Mouse (Mus musculus) erythroblast, adult 5-6 weeks (primary cell): ENCODE measurements around the gene Lsm12. TPM values are rescaled to one million over a fixed set of nuclear protein-coding genes. Genes with fewer than 3 reads are reported as not detected.

Experiments
- ATAC-seq: replicated peaks from 2 replicates; pipeline ENCODE4 v1.8.0; 2016; ENCODE audit warnings: moderate number of reproducible peaks, mild to moderate bottlenecking, moderate TSS enrichment, inconsistent platforms; ENCODE audit not compliant: poor library complexity, low FRiP score, severe bottlenecking
- total RNA-seq, 2 experiments: library from RNA; stranded (forward) in 1 of 2; stranded (reverse) in 1 of 2; fragments of 150-400 nt in 1 of 2; fragments of 200-764, 138-1000 nt in 1 of 2; gene quantifications; 2 replicates each; pipeline versions ENCODE4 v1.2.3 to v1.2.4; 2015 to 2017; ENCODE audit warnings: low replicate concordance in 2 of 2

Lsm12 gene
- total RNA-seq, 2 experiments from 2014 or later = 28.8 to 48.8 TPM

GRCm38 (mm10) chr11:102140508-102140907 lies 44.6 kb downstream of the Lsm12 start:
- 0 out of 2 replicates have a peak, but pooled peaks have one; percentile 63 for ATAC-seq

GRCm38 (mm10) chr11:102138447-102138740 lies 46.7 kb downstream of the Lsm12 start:
- ATAC-seq = peak; percentile 92

GRCm38 (mm10) chr11:102137625-102138446 lies 47.3 kb downstream of the Lsm12 start:
- ATAC-seq = peak; percentile 17; the same call in 1 of the 2 replicates

GRCm38 (mm10) chr11:102134516-102134915 lies 50.6 kb downstream of the Lsm12 start:
- no peak for ATAC-seq

GRCm38 (mm10) chr11:102117386-102117785 lies 67.7 kb downstream of the Lsm12 start:
- ATAC-seq = no peak

GRCm38 (mm10) chr11:102116241-102116640 lies 68.9 kb downstream of the Lsm12 start:
- ATAC-seq = no peak

Other genes with a start within 250 kb of the Lsm12 start
- not detected in 2 replicates for gene Sost, start 218.3 kb downstream of the Lsm12 start, total RNA-seq (2015; ENCODE audit: low replicate concordance)
- gene Sost, start 218.3 kb downstream of the Lsm12 start, total RNA-seq (2017; ENCODE audit: low replicate concordance) = not detected in 2 replicates
- not detected in 2 replicates for gene Cfap97d1, start 201.0 kb downstream of the Lsm12 start, total RNA-seq (2015; ENCODE audit: low replicate concordance)
- not detected in 2 replicates for gene Cfap97d1, start 201.0 kb downstream of the Lsm12 start, total RNA-seq (2017; ENCODE audit: low replicate concordance)
- 1.9 and 5.0 TPM in 2 replicates for gene Dusp3, start 198.3 kb downstream of the Lsm12 start, total RNA-seq (2015; ENCODE audit: low replicate concordance)
- 1.5 and 3.1 TPM in 2 replicates for gene Dusp3, start 198.3 kb downstream of the Lsm12 start, total RNA-seq (2017; ENCODE audit: low replicate concordance)
- 0.84 TPM in 1 of 2 replicates, not detected in the other for gene Mpp3, start 156.8 kb downstream of the Lsm12 start, total RNA-seq (2015; ENCODE audit: low replicate concordance)
- gene Mpp3, start 156.8 kb downstream of the Lsm12 start, total RNA-seq (2017; ENCODE audit: low replicate concordance) = 0.14 TPM in 1 of 2 replicates, not detected in the other
- 2.1 and 7.1 TPM in 2 replicates for gene Cd300lg, start 143.8 kb downstream of the Lsm12 start, total RNA-seq (2015; ENCODE audit: low replicate concordance)
- gene Cd300lg, start 143.8 kb downstream of the Lsm12 start, total RNA-seq (2017; ENCODE audit: low replicate concordance) = 0.42 and 0.77 TPM in 2 replicates
- gene Mpp2, start 96.8 kb downstream of the Lsm12 start, total RNA-seq (2015; ENCODE audit: low replicate concordance) = 7.7 and 12.7 TPM in 2 replicates
- gene Mpp2, start 96.8 kb downstream of the Lsm12 start, total RNA-seq (2017; ENCODE audit: low replicate concordance) = 14.2 and 20.6 TPM in 2 replicates
- gene Ppy, start 84.0 kb downstream of the Lsm12 start, total RNA-seq (2015; ENCODE audit: low replicate concordance) = not detected in 2 replicates
- gene Ppy, start 84.0 kb downstream of the Lsm12 start, total RNA-seq (2017; ENCODE audit: low replicate concordance) = not detected in 2 replicates
- gene Pyy, start 77.5 kb downstream of the Lsm12 start, total RNA-seq (2015; ENCODE audit: low replicate concordance) = not detected in 2 replicates
- gene Pyy, start 77.5 kb downstream of the Lsm12 start, total RNA-seq (2017; ENCODE audit: low replicate concordance) = not detected in 2 replicates
- gene Nags, start 39.8 kb downstream of the Lsm12 start, total RNA-seq (2015; ENCODE audit: low replicate concordance) = not detected in 2 replicates
- gene Nags, start 39.8 kb downstream of the Lsm12 start, total RNA-seq (2017; ENCODE audit: low replicate concordance) = 0.43 and 1.5 TPM in 2 replicates
- gene Tmem101, start 28.9 kb downstream of the Lsm12 start, total RNA-seq (2015; ENCODE audit: low replicate concordance) = 0.96 and 3.8 TPM in 2 replicates
- 3.1 and 4.0 TPM in 2 replicates for gene Tmem101, start 28.9 kb downstream of the Lsm12 start, total RNA-seq (2017; ENCODE audit: low replicate concordance)
- 16.3 and 21.7 TPM in 2 replicates for gene G6pc3, start 4.3 kb upstream of the Lsm12 start, total RNA-seq (2015; ENCODE audit: low replicate concordance)
- gene G6pc3, start 4.3 kb upstream of the Lsm12 start, total RNA-seq (2017; ENCODE audit: low replicate concordance) = 4.7 and 9.8 TPM in 2 replicates
- gene Hdac5, start 44.9 kb upstream of the Lsm12 start, total RNA-seq (2015; ENCODE audit: low replicate concordance) = 3.7 and 10.2 TPM in 2 replicates
- 13.3 and 17.3 TPM in 2 replicates for gene Hdac5, start 44.9 kb upstream of the Lsm12 start, total RNA-seq (2017; ENCODE audit: low replicate concordance)
- gene BC030867, start 63.6 kb upstream of the Lsm12 start, total RNA-seq (2015; ENCODE audit: low replicate concordance) = 3.8 and 5.0 TPM in 2 replicates
- 4.1 and 7.2 TPM in 2 replicates for gene BC030867, start 63.6 kb upstream of the Lsm12 start, total RNA-seq (2017; ENCODE audit: low replicate concordance)
- gene Asb16, start 83.4 kb upstream of the Lsm12 start, total RNA-seq (2015; ENCODE audit: low replicate concordance) = not detected in 2 replicates
- gene Asb16, start 83.4 kb upstream of the Lsm12 start, total RNA-seq (2017; ENCODE audit: low replicate concordance) = not detected in 2 replicates
- gene Tmub2, start 99.6 kb upstream of the Lsm12 start, total RNA-seq (2015; ENCODE audit: low replicate concordance) = 15.9 and 17.1 TPM in 2 replicates
- gene Tmub2, start 99.6 kb upstream of the Lsm12 start, total RNA-seq (2017; ENCODE audit: low replicate concordance) = 17.0 and 28.0 TPM in 2 replicates
- 6.3 and 10.4 TPM in 2 replicates for gene Atxn7l3, start 111.3 kb upstream of the Lsm12 start, total RNA-seq (2015; ENCODE audit: low replicate concordance)
- 5.7 and 9.3 TPM in 2 replicates for gene Atxn7l3, start 111.3 kb upstream of the Lsm12 start, total RNA-seq (2017; ENCODE audit: low replicate concordance)
- 19.0 and 22.8 TPM in 2 replicates for gene Ubtf, start 134.4 kb upstream of the Lsm12 start, total RNA-seq (2015; ENCODE audit: low replicate concordance)
- gene Ubtf, start 134.4 kb upstream of the Lsm12 start, total RNA-seq (2017; ENCODE audit: low replicate concordance) = 119 and 258 TPM in 2 replicates
- gene Slc4a1, start 180.9 kb upstream of the Lsm12 start, total RNA-seq (2015; ENCODE audit: low replicate concordance) = 4,977 and 5,433 TPM in 2 replicates
- gene Slc4a1, start 180.9 kb upstream of the Lsm12 start, total RNA-seq (2017; ENCODE audit: low replicate concordance) = 6,454 and 7,565 TPM in 2 replicates
- 3.1 TPM in 1 of 2 replicates, not detected in the other for gene Rundc3a, start 208.1 kb upstream of the Lsm12 start, total RNA-seq (2015; ENCODE audit: low replicate concordance)
- gene Rundc3a, start 208.1 kb upstream of the Lsm12 start, total RNA-seq (2017; ENCODE audit: low replicate concordance) = 2.7 and 7.5 TPM in 2 replicates
- 461 and 462 TPM in 2 replicates for gene Slc25a39, start 222.7 kb upstream of the Lsm12 start, total RNA-seq (2015; ENCODE audit: low replicate concordance)
- gene Slc25a39, start 222.7 kb upstream of the Lsm12 start, total RNA-seq (2017; ENCODE audit: low replicate concordance) = 236 and 290 TPM in 2 replicates
- 85.7 and 90.1 TPM in 2 replicates for gene Grn, start 245.0 kb upstream of the Lsm12 start, total RNA-seq (2015; ENCODE audit: low replicate concordance)
- 26.3 and 56.1 TPM in 2 replicates for gene Grn, start 245.0 kb upstream of the Lsm12 start, total RNA-seq (2017; ENCODE audit: low replicate concordance)